Mouse (Mus musculus) heart, postnatal 36 days (tissue): ENCODE results near the gene Zfp628. TPM values are rescaled to one million over a fixed set of nuclear protein-coding genes. Genes with fewer than 3 reads are reported as not detected.
"Not testable (repeated sequence)": the region's sequence is repeated elsewhere in the genome, so short reads cannot be mapped to it uniquely, and the experiment has no call there.

Source experiments
- DNase-seq, 2 experiments: peaks; one replicate each; pipeline ENCODE4 v3.0.0; 2021 to 2022
- intact Hi-C: fragments of 180-260 bp; cut with DNase I; formaldehyde crosslinking; loops from one replicate; pipeline ENCODE4 v1.15.1; 2025
- total RNA-seq, 2 experiments: library from RNA; stranded (reverse); gene quantifications; 2 replicates each; pipeline ENCODE4 v1.2.3; 2021

The Zfp628 gene
- 1 to 10 TPM; 7.2 to 9.2 TPM for total RNA-seq

DNA sequence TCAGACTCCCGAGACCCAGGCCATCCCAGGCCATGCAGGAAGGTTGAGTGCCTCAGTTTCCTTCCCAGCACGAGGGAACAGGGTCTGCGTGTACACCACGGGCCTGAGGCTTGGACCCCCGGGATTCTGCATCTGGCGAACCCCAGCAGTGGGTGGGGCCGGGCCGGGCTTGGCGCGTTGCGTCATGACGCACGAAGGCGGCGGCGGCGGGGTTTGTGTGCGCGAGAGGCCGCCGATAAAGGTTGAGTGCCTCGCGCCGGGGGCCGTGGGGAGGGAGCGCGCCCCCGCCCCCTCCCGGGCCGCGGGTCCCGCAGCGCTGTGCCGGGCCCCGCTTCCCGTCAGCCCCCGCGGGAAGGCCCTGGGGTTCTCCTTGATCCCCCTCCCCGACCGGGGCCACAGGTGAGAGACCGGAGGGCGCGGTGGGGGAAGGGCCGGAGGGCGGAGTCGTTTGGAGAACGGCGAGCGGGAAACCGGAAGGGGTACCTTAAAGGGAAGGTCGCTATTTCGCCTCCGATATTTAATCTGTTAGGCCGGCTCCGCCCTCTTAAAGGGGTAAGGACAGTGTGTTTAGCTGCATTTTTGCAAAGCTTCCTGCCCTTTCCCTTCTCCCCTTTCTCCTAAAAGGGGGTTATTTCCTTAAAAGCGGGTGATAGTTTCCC, at the start of gene Zfp628:
TSS of gene Zfp628 (plus strand) at position 211 of the 659 bp plus-strand sequence.
- intact Hi-C loops = loop anchor here (1.0 to 2.0 kb wide), 2 partner anchors 9 to 102 kb away; partner anchors contain the start of gene Ube2s
- peak; percentile 93 to 97 for DNase-seq

DNA sequence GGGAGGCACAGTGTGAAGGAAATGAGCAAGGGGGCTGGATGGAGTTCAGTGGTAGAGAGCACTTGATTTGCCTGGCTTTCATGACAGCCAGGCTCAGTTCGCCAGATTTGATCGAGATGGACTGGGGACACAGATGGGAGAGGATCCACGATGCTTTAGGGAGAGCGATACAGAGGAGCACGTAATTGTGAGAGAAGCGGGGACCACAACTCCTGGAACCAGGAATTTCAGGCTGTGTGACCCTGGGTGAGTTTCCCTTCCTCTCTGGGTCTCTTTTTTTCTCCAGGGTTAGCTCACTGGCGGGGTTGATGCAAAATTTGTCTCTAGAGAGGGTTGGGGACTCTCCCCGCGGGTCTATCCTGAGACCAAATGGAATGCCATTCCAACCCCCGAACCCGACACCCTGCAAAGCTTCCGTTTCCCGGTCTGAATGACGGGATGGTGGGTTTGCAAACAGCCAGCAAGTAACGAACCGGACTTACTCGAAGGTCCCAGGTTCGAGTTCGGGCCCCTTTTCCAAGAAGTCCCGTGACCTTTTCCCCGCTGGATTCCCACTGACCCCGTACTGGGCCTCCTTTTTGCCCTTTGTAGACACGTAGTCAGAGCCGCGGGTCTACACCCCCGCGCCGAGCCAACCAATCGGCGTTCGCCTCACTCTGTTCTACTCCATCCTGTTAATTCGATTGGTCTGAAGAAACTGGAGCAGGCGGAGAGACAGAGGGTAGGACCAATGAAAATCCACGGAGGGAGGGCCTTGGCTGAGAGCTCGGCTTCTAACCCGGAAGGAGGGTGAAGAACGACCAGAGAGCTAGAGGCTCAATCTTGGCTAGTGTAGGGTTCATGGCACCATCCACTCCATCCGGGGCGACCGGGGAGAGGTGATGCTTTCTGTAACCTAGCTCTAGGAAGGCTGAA, 49.2 kb upstream of the Zfp628 start:
- DNase-seq = peak; percentile 97 to 98

DNA sequence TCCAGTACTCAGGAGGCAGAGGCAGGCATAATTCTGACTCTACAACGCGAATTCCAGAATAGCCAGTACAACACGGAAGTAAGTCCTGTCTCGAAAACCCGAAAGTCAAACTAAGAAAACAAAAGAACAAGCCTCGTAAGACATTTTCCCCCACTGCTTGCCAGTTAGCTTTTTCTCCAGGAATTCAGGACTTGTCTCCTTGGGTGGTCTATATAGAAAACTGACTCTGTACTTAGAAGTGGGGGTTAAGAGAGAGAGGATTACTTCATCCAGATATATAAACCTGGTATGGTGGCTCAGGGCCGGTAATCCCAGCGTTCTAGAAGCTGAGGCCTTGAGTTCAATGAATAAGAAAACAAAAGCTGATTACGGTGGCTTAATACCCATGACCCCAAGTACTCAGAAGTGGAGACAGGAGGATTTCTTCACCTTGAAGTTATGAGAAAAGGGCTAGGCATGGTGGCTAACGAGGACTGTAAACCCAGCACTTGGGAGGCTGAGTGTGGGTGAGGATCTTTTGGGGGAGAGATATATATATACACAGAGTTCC, 48.3 kb upstream of the Zfp628 start:
- intact Hi-C loops = loop anchor here (10.0 kb wide), 1 partner anchor 188 kb away; the partner anchor contains the start of gene Zfp580
- DNase-seq = no peak

More for the DNA sequence above, 49.2 kb upstream of the Zfp628 start:
- intact Hi-C loops = loop anchor here (2.0 to 10.0 kb wide), 3 partner anchors 53 to 189 kb away; partner anchors contain the start of genes Ube2s and Zfp580

DNA sequence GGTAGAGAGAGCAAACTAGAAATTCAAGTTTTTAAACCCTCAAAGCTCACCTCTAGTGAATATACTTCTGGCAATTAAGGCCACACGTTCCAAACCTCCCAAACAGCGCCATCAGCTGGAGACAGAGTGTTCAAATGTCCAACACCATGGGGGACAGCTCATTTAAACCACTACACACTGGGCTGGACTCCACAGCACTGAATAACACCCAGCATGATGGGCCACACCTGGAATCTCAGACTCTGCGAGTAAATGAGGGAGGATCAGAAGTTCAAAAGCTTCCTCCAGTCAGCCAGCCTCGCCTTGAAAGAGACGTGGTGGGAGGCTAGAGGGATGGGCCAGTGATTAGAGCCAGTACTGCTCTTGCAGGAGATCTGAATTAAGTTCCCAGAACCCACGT, 44.9 kb upstream of the Zfp628 start, which contains the start of gene Isoc2b:
TSS of gene Isoc2b (minus strand) at position 126 of the 400 bp plus-strand sequence.
- intact Hi-C loops = no loop called here

DNA sequence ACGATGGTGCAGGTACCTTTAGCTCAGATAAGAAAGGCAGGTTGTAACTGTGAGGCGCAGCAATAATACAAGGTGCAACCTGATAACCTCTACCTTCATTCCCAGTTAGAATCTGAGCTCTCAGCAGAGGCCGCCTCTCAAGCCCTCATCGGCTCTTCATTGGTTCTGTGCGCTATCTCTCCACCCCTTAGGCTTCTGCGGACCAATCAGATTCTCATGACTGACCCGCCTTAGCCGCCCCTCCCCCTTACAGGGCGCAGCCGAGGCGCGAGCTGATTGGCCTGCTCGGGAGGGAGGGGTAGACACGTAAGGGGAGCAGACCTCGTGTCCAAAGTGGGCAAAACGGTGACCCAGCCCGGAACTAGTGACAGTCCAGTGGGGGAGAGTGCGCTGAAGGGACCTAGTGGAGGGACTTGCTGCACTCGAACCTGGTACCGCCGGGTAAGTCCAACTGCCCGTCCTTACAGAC, 38.2 kb upstream of the Zfp628 start, which contains the start of gene Isoc2a:
TSS of gene Isoc2a (plus strand) at position 401 of the 469 bp plus-strand sequence.
- peak; percentile 80 to 82 for DNase-seq
- intact Hi-C loops = no loop called here

More for the DNA sequence above, 44.9 kb upstream of the Zfp628 start, which contains the start of gene Isoc2b:
- no peak for DNase-seq

DNA sequence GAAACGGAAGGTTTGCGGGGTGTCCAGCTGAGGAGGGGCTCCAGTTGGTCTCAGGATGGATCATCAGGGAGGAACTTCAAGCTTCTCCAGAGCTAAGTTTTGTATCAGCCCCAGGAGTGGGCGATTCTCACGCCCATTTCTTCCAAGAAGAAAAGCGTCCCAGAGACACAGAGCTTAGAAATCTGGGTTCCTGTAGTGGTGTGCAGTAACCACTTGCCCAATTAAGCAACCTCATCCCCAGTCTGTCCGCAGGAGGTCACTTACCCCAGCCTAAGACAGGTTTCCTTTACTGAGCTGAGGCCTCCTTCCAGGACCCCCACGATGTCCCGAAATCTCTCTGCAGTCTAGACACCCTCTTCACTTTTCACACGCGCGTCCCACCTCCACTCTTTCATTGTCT, 37.8 kb upstream of the Zfp628 start:
- intact Hi-C loops = no loop called here
- no peak for DNase-seq

DNA sequence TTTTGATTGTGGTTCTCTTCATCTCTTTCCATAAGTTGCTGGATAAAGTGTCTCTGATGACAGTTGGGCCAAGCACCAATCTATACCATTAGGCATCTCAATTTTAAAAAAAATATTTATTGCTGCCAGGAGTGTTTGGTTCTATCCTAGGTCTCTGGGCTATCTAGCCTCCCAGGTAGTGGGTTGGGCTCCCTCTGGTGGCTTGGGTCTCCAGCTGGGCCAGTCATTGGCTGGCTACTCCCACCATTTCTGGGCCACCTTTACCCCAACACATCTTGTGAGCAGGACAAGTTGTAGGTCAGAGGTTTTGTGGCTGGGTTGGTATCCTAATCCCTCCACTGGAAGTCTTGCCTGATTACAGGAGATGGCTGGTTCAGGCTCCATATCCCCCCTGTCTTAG, 36.8 kb upstream of the Zfp628 start:
- intact Hi-C loops = no loop called here
- no peak for DNase-seq

DNA sequence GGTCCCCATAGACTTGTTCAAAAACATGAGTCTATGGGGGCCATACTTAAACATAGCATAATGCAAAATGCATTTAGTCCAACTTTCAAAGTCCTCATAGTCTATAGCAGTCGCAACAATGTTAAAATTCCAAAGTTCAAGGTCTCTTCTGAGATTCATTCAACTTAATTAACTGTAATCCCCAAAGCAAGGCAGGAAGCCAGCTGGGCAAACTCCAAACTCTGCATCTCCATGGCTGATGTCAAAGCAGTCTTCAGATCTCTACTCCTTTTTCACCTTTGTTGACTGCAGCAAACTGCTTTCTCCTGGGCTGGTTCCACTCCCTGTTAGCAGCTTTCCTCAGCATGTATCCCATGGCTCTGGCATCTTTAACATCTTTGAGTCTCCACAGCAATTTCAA, 36.0 kb upstream of the Zfp628 start:
- intact Hi-C loops, DNase-seq: not testable (repeated sequence)

DNA sequence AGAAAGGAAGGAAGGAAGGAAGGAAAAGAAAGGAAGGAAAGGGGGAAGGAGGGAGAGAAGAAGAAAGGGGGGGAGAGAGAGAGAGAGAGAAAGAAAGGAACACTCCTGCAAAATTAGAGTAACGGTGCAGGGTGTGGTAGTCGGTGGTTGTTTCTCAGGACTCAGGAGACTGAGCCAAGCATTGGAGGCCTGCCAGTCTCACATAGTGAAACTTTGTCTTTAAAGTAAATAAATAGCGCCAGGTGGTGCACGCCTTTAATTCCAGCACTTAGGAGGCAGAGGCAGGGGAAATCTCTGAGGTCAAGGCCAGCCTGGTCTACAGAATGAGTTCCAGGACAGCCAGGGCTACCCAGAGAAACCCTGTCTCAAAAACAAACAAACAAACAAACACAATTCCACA, 28.3 kb upstream of the Zfp628 start:
- DNase-seq = peak in 1 of 2 experiments; percentile 25
- intact Hi-C loops = no loop called here

DNA sequence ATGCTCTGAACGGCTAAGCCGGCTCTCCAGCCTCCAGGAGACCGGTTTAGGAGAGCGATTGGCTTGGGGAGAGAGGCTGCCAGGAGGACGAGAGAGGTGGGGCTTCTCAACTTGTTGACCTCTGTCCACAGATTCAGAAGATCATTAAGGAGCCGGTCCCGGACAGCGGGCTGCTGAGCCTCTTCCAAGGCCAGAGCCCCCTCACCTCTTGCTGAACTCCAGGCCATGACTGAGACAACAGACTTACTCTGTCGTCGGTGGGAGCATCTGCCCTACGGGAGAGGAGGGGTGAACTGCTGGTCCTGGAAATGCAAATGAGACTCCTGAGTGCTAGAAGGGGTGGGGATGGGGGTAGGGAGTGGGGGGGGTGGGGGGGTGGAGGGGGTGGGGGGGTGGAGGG, 19.8 kb upstream of the Zfp628 start:
- intact Hi-C loops = no loop called here
- DNase-seq = no peak

DNA sequence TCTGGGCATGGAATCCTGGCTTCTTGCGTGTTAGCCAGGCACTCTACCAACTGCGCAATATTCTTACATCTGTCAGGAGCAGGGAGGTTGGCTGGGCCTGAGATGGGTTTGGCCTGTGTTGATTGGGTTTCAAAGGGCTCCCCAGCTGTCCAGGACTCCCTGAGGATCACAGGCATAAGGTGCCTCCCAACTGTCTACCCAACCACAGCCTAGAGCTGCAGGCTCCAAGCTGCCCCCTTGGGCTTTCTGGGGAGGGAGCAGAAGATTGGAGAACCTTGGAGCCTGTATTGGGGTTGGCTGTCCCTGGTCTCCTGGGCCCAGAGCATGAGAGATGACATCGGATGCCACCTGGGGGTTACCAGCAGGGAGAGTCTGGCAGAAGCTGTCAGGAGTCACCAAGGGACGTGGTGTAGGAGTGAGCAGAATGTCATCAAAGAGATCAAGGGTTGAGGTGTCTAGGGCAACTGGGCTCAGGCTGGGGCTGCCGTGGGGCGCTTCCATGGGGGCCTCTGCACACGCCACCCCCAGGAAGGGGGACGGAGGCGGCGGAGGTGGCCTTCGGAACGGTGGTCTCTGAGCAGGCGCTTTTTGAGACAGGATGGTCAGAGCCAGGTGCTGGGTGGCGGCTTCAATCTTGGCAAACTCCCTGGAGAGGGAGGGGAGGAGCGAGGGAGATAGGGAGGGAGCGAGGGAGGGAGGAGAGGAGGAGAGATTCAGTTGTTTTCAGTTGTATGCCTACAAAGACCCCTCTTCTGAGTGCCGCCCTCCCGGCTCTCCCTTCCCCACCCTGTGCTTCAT, 16.0 kb upstream of the Zfp628 start:
- no peak for DNase-seq
- intact Hi-C loops = no loop called here

DNA sequence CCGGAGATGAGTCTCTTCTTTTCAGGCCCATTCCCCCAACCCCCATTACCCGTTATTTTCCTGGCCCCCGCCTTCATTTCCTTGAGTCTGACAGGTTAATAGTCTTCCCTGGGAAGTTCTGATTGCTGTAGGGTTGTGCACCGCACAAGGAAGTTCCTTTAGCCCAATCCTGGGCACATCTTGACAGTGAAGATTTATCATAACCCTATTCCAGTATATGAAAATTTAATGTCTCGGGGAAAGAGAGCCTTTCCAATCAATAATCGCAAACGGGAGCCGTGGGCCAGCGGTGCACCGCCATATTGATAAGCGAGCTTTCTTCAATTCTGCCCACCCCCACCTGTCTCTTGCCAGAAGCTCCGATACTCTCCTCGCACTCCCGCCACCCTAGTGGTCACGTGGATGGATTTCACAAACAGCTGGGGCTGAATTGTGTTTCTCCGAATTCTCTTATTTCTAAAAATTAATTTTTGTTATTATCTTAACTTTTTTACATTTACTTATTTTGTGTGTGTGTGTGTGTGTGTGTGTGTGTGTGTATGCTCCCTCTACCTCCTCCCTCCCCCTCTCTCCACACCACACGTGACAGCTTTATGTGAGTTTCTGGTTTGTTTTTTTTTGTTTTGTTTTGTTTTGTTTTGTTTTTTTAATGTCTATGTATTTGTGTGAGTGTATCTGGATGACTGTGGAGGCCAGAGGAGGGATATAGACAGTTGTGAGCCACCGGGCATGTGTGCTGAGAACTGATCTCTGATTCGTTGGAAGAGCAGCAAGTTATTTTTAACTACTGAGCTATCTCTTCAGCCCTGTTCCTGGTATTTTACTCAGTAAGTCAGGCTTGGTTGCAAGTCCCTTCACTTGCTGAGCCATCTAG, 15.1 kb upstream of the Zfp628 start:
- intact Hi-C loops = no loop called here
- peak; percentile 32 to 53 for DNase-seq

DNA sequence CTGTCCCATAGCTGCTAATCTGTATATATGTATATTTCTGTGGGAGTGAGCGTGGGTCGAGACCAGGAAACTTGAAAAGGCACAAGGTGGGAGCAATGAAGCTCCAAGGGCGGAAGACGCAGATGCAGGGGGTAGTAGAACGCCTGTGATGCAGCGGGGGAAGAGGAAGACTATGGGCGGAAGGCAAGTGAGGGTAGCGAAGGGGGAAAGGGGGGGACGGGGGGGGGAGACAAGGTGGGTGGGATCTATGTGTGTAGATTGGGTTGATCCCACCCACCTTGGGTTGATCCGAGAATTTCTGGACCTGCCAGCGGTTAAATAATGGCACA, 14.5 kb upstream of the Zfp628 start:
- intact Hi-C loops = no loop called here
- no peak for DNase-seq

DNA sequence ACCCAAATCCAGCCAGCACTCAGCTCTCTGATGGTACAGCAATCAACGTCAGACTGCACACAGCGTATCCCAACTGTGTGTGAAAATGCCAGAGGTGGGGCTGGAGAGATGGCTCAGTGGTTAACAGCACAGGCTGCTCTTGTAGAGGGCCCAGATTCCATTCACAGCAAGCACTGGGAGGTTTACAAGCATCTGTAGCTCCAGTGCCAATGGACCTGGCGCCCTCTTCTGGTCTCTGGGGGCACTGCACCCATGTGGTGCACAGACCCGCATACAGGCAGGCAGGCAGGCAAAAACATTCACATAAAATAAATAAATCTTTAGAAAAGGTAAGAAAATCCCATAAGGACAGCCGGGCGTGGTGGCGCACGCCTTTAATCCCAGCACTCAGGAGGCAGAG, 13.8 kb upstream of the Zfp628 start:
- DNase-seq = peak in 1 of 2 experiments; percentile 25
- intact Hi-C loops = no loop called here

DNA sequence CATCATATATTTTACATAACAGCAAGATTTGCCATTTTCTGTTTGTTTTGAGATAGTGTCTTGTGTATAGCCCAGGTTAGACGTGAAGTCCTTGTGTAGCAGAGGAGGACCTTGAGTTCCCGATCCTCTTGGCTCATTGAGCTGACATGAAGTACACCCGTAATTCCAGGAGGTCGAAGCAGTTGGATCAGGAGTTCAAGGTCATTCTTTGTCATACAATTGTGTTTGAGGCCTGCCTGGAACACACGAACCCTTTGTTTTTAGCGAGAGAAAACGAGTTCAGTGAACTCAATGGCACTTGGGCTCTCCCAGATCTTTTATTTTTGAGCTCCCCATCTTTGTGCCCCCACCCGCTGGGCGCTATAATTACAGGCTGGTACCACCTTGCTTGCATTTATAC, 12.6 kb upstream of the Zfp628 start:
- no peak for DNase-seq
- intact Hi-C loops = no loop called here

DNA sequence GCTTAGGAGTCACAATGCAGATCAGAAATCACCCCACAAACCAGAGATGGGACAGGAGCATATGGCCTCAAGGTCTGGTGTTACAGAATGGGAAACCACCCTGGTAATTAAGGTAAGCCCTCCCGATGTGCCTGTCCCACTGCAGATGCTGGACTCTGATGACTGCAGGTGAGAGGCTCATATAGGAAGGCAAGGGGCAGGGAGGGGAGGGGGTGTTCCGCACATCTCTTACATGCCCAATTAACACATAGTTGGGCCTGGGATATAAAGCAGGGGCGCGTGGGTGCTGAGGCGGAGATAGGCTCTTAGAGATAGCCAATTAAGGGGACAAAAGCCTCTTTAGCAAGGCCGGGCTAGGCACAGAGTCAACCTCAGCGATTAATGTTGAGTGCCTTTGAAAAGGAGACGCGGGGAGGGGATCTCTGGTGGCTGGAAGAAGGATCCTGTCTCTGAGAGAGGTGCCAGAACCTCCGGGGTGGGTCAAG, 8.5 kb upstream of the Zfp628 start, which contains the start of gene Gm36210:
TSS of gene Gm36210 (minus strand) at position 51 of the 485 bp plus-strand sequence.
- intact Hi-C loops = no loop called here
- DNase-seq = no peak

DNA sequence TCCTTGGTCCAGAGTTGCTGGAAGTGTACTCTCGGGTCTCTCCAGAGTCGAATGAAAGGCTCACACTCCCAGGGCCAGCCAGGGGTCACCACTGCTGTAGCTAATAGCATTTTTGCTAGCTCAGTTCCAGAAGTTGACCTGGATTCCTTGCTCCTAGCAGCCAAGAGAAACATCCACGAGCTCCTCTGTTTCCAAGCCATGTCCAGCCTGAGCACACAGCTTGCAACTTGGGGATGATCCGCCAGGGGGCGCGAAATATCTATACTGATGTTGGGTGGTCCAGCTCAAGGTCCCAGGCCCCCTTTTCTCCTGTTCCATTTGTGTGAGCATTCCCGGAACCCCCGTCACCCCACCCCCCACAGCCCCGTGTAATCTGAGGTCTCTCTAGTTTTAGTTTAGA, 3.5 kb upstream of the Zfp628 start:
- intact Hi-C loops = loop anchor here (1.0 kb wide), 1 partner anchor 29 kb away; no protein-coding TSS in a partner anchor
- peak; percentile 57 to 80 for DNase-seq

DNA sequence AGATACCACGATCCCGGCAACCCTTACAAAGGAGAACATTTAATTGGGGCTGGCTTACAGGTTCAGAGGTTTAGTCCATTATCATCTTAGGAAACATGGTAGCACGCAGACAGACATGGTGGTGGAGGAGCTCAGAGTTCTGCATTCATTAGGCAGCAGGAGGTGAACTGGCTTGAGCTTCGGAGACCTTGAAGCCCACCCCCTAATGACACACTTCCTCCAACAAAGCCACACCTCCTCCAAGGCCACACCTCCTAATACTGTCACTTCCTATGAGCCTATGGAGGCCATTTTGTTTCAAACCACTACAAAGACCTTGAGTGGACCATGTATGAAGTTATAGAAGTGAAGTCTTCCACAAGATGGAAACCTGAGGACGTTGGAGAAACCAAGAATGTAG, 2.8 kb upstream of the Zfp628 start:
- no peak for DNase-seq
- intact Hi-C loops = no loop called here
